Mouse (Mus musculus): ENCODE results near the gene Majin.

The Majin gene

GRCm38 (mm10) chr19:6264200-6264599 is 80.0 kb downstream of the Majin start:
- DNase-seq, result no peak

GRCm38 (mm10) chr19:6264945-6265344 is 80.8 kb downstream of the Majin start:
- no peak for DNase-seq

DNA sequence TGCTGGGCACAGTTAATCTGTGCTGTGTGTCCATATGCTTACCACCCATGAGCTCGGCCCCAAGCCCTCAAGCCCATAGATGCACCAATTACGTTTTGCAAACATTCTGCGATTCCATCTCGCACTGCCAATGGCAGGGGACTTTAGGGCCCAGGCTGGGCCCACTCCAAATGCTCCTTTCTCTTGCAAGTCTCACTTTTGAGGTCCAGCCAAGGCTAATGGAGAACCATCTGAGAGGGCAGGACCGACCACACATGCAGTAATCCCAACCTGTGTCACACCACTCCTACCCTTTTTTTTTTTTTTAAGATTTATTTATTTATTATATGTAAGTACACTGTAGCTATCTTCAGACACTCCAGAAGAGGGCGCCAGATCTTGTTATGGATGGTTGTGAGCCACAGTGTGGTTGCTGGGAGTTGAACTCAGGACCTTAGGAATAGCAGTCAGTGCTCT is 81.6 kb downstream of the Majin start:
- DNase-seq, result no peak

- peak; percentile 93 to 95 for DNase-seq
Measured at GRCm38 (mm10) chr19:6267306-6268169, 83.3 kb downstream of the Majin start.

DNA sequence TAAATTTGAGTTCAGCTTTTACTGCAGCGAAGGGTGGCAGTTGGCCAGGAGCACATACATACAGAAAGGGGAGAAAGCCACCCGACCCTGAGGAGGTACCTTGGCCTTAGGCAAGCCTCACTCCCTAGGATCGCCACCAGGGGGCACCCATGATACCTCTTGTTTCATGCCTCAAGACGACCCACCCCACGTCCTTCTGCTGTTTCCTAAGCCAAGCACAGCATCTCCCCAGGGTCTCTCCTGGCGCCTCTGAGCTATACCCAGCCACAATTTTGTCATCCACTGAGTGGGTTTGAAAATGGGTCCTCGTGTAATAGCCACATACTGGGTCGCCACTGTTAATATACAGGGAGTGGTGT is 84.0 kb downstream of the Majin start:
- DNase-seq, result peak; percentile 89 to 90

DNA sequence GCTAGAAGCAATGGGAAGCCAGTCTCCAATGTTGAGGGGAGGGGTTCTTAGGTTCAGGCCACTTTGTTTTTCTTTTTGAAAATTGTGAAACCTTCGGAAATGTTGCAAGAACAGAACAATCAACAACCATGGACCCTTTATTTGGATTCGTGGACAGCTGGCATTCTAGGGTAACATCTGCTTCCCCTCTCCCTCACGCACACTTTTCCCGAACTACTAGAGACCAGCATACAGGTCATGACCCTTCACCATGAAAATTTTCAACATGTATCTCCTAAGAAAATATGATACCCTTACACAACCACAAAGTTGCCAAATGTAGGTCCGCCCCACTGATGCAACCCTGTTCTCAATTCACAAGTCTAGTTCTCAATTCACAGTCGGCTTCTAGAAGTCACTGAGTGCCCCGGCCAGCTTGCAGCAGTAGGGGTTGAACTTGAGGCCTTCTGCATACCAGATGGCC is 84.5 kb downstream of the Majin start:
- DNase-seq, result no peak

DNA sequence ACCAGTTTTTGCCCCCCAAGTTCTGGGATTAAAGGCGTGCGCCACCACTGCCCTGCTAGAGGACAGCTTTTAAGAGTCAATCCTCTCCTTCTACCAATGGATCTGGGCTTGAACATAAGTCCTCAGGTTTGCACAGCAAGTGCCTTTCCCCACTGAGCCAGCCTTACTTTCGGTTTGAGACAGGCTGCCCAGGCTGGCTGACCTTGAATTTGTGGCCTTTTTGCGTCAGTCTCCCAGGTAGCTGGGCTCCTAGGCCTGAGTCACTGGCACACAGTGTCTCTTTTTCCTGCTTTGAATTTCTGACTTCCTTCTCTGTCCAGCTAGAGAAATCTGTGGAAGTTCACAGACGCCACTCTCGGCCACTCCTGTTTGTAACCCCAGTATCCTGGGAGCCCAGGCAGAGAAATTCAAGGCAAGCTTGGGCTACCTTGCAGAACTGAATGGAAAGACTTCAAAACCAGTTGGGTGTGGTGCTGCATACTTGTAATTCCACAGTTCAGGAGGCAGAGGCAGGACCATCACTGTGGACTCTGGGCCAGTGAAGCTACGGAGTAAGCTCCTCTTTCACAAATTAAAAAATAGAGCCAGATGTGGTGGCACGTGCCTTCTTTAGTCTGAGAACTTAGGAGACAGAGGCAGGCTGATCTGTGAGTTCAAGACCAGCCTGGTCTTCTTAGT is 85.7 kb downstream of the Majin start:
- DNase-seq, result no peak

DNA sequence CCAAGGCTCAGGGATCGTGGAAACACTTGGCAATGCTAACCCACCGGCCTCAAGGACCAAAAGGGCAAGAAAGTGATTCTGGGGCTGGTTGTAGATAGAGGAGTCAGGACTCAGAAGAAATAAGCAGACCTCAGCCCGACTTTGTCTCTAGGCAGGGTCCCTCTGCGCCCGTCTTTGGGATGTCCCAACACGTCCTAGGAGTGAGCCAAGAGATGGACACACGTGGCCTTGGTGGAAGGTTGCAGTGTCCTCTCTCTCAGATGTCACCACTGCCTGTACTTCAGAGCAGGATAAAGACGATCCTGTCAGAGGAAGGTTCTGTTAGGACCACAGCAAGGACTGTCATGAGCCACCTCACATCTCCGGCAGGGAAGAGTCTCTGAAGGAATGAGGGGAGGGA is 86.5 kb downstream of the Majin start:
- DNase-seq, result no peak

- DNase-seq, result no peak
Measured at GRCm38 (mm10) chr19:6271206-6271605, 87.0 kb downstream of the Majin start.

GRCm38 (mm10) chr19:6272053-6272452 is 87.9 kb downstream of the Majin start:
- no peak for DNase-seq

DNA sequence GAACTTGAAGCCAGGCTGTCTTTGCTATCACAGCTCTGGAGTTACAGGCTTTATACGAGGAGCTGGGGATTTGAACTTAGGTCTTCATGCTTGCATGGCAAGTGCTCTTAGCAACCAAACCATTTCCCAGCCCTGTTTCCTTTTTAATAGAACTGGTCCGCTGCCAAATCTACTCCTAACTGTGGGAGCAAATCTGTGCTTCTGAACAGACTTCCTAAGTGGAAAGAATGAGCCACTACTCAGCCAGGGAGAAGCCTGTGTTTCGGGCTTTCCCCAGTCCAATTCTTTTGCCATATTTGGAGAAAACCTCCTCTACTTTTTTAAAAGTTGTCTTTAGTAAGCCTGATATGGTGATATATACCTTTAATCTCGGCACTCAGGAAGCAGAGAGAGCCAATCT is 88.5 kb downstream of the Majin start:
- DNase-seq, result no peak

GRCm38 (mm10) chr19:6273592-6273991 is 89.4 kb downstream of the Majin start:
- DNase-seq, result no peak
